Mouse (Mus musculus) heart, adult 18-20 months (tissue): Measurements from ENCODE around the gene Blm. TPM values are rescaled to one million over a fixed set of nuclear protein-coding genes. Genes with fewer than 3 reads are reported as not detected.

Experiments
- DNase-seq, 2 experiments: peaks; one replicate each; pipeline ENCODE4 v3.0.0; 2021 to 2022; ENCODE audit warnings: mixed read lengths in 1 of 2
- total RNA-seq, 2 experiments: library from RNA; stranded (reverse); gene quantifications; 2 replicates each; pipeline ENCODE4 v1.2.3; 2021

Gene Blm
- total RNA-seq, 2 experiments from 2014 or later = 0.94 to 1.3 TPM

- DNase-seq = peak; percentile 47 to 71
Measured at GRCm38 (mm10) chr7:80460199-80460598, 74.7 kb downstream of the Blm start.

- DNase-seq = peak in 1 of 2 experiments; percentile 30
Measured at GRCm38 (mm10) chr7:80457831-80458343, 77.0 kb downstream of the Blm start.

DNA sequence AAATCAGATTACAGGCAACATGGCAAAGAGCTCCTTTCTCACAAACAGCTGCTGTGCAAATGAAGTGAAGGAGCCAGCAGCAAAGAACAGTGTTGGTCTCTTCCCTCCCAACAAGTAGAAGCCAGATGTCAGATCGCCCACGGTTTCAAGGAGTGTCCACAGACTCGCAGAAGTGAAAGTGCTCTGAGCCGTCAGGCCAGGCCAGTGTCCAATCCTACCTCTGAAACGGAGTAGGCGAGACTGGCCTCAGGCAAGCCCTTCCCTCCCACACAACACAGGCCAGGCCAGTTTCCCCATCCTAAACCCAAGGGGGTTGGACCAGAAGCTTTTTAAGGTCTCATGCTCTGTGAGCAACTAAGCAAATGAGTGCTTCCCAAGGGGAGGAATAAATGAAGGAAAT lies 77.7 kb downstream of the Blm start:
- DNase-seq = peak; percentile 79 to 89

GRCm38 (mm10) chr7:80456327-80456726 lies 78.6 kb downstream of the Blm start:
- no peak for DNase-seq

- no peak for DNase-seq
Measured at GRCm38 (mm10) chr7:80455505-80456160, 79.3 kb downstream of the Blm start.

GRCm38 (mm10) chr7:80454786-80455185 lies 80.1 kb downstream of the Blm start:
- peak; percentile 55 to 68 for DNase-seq

GRCm38 (mm10) chr7:80453997-80454396 lies 80.9 kb downstream of the Blm start:
- DNase-seq = no peak

DNA sequence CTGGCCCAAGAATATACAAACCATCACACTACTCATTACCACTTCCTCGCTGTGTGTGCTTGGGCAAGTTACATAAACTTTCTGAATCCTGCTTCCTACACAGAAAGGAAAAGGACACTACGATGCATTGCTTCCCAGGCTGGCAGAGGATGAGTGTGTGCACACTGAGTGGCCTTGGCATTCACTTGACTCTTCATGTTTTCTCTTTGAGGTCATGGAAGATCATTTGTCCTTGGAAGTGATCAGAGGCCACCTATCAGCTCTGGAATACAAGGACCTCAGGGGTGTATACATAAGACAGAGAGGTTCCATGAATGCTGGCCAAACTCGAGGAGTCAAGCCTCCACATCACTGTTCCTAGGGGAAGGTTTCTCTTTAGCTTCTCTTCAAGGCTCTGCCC lies 81.8 kb downstream of the Blm start:
- DNase-seq = no peak

- DNase-seq = no peak
Measured at GRCm38 (mm10) chr7:80452241-80452640, 82.7 kb downstream of the Blm start.

- DNase-seq = no peak
Measured at GRCm38 (mm10) chr7:80451550-80452232, 83.2 kb downstream of the Blm start.

DNA sequence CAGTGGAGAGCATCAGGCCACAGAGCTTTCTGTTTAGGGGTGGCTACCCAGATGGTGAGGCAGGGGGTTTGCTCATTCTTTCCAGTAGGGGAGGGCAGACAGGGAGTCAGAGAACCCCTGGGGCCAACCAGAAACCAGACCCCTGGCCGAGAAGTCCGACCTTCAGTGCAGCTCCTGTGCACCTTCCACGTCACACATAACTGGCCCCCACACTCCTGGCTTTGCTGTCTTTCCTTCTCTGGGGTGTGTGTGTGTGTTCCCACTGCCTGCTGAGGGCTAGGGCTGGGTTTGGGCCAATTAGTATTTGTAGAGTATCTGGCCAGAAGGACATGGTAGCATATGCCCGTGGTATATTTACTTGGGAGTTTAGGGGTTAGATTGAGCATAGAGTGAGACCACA lies 84.6 kb downstream of the Blm start:
- DNase-seq = no peak

GRCm38 (mm10) chr7:80449620-80450091 lies 85.3 kb downstream of the Blm start:
- DNase-seq = no peak

DNA sequence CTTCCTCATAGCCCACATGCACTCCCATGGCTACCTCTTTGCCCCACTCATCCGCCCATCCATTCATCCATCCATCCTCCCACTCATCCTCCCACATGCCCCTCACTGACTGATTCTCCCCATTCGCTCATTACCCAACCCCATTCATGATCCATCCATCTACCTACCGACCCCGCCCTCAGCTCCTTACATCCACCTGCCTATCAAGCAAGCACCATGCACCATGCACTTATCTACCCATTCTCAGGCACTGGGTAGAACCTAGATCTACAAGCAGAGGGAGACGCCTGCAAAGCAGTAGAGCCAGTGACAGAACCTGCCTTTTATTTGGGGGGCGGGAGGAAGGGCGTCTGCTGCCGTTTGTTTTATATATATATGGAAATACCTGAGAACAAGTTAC lies 87.6 kb downstream of the Blm start:
- no peak for DNase-seq

DNA sequence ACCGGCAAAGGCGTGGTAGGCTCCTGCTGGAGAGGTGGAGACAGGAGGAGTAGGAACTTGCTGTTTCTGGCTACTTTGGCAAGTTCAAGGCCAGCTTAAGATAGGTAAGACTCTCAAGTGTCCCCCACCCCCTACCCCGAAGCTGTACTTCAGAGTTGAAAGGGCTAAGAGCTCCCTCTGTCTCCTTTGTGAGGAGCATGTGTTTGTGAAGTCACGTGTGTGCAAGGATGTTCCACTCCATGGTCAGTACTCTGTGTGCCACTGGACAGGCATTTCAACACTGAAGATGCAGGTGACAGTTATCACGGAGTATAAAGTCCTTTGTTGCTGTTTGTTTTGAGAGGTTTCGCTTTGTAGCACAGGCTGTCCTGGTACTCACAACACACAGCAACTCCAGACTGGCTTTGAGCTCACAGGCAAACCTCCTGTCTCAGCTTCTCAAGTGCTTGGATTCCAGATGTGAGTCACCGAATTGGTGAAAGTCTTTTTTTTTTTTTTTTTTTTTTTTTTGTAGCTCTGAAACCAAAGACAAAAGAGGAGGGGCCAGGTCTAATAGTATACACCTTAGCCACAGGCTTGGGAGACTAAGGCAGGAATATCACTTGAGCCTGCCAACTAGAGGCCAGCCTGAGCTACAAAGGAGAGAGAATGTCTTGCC lies 88.6 kb downstream of the Blm start:
- peak in 1 of 2 experiments; percentile 47 for DNase-seq

DNA sequence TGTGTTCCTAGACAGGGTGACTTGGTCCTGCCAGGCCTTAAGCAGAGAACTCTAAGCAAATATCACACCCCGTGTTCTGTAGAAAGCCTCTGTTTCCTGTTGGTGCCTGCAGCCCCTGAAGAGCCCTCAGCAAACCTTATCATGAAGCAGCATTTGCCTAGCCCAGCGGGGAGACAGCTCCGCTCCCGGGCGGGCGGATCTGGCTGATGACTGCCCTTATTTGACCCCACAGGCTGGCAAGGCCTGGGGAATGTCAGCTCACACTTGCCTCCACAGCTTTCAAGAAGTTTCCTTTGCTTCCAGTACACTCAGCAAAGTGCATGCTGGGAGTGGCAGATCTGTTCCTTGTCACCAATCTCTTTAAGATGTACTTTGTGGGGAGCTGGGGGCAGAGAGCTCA lies 89.4 kb downstream of the Blm start:
- peak; percentile 82 to 83 for DNase-seq

DNA sequence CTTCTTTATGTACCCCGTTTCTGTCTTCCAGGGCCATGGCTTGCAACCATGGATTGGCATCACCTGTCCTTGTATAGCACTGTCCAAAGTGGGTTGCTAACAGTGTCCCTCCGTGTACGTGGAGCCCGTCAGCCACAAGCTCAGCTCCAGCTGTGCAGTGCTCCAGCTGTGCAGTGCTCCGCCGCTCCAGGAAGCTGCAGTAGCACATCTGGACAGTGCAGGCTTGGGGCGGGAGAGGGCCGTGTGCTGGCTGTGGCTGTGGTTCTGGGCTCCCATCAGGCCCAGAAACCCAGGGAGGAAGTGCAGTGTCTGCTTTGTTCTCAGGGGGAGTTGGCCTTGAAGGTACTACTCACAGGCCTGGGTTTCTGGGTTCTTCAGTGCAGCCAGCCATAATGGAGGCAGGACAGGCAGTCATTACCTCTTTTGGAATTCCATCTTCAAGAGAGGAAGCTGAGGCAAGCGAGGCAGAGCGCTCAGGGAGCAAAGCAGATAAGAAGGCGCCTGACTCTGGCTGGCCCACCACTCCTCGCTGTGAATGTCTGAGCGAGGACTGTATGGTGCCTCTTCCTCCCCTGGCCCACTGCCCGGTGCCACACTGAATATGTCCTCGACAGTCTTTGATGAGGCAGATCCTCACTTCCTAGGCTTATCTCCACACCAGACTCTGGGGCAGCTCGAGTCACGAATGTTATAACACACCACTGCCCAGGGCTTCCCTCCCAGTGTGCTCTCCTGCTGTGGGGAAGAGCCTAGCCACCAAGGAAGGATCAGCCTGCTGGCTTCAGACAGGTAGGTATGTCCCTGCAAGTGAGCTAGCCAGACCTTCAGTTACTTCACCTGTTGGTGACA lies 90.3 kb downstream of the Blm start:
- DNase-seq = peak; percentile 32 to 54

- DNase-seq = no peak
Measured at GRCm38 (mm10) chr7:80443124-80443523, 91.8 kb downstream of the Blm start.

DNA sequence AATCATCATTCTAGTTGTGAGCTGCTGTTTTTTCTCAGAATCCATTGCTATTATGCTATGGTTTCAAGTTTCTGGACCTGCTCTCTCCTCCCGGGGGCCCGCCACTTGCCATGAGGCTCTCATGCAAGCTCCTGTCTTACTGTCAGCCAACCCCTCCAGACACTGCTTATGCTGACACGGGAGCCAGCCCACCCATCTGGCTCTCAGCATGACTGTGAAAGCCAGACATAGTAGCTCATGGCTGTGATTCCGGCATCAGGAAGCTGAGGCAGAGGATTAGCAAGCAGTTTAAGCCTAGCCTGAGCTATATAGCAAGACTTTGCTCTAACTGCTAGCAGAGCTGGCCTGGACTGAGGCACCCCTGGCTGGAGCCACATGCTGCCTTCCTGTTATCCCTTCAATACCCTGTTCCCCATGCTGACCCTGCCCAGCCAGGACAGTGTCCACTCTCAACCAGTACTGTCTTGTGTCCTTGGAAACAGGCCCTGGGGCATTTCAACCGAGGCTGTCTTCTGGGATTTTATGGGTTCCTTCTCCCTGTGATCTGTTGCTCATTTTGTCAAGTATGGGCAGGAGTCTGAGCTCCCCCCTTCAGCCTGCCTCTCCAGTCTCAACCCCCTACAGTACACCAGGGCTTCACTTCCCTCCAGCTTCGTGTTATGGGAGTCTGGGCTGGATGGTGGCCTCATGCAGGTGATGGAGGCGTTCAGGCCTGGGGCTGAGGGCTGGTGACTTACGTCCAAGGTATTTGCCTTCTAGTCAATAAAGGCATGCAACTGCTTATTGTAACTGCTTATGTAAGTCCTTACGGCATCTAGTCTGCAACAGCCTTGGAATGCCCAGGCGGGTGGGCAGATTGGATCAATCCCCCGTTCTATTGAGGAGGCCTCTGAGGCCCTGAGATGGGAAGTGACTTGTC lies 92.7 kb downstream of the Blm start:
- DNase-seq = no peak

- no peak for DNase-seq
Measured at GRCm38 (mm10) chr7:80440685-80441084, 94.2 kb downstream of the Blm start.

DNA sequence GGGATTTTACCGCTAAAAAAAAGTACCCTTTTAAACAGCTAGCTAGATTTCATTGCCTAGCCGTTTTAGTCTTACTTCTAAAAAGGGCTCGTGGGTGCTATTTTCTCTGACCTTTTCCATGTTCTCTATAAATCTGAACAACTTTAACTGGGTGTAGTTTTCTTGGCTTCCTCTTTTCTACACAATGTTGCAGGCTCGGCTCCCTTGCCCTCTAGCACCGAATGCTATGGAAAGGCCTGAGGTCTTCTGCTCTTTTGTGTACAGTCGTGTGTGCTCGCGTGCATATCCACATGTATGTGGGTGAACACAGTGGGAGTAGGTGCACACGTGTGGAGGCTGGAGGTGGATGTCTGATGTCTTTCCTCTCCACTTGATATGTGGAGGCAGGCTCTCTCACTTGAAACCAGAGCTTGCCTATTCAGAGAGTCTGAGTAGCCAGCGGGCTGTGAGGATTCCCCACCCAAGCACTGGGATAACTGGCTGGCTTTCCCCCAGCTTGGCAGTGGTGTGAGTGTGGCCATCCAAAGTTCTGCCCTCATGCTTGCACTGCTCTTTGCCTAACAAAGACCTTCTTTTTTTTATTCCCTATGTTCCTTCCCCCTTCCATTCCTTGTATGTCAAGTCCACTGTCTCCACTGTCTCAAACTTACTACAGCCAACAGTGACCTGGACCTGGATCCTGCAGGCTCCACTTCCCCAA lies 95.0 kb downstream of the Blm start:
- DNase-seq = peak; percentile 70 to 74
